Mouse (Mus musculus) forebrain, embryonic 10.5 days (tissue): ENCODE measurements at regions not wholly inside any gene's neighbourhood (a gene's known extent, or its start where the extent isn't known, plus 50 kb on each side); places are given as distances from the start of the nearest gene placed in this dataset.
"Not testable (repeated sequence)": the region's sequence is repeated elsewhere in the genome, so short reads cannot be mapped to it uniquely, and the experiment has no call there.

Source experiments
- DNase-seq: peaks from one replicate; pipeline ENCODE4 v3.0.0-alpha.2; 2017; ENCODE audit warnings: low spot score; ENCODE audit errors: extremely low spot score
- H3K27ac ChIP-seq: fragments of 300-500 bp; sonication (generic); 2 replicates; pipeline ENCODE4 v1.5.1; 2016; ENCODE audit warnings: mild to moderate bottlenecking
- H3K27me3 ChIP-seq: fragments of 300-500 bp; sonication (generic); 2 replicates; pipeline ENCODE4 v1.6.1; 2016; ENCODE audit warnings: mild to moderate bottlenecking; ENCODE audit not compliant: poor library complexity, severe bottlenecking
- H3K36me3 ChIP-seq: fragments of 300-500 bp; sonication (generic); replicated peaks from 2 replicates; pipeline ENCODE4 v1.6.1; 2016; ENCODE audit warnings: mild to moderate bottlenecking, moderate library complexity
- H3K4me1 ChIP-seq: fragments of 300-500 bp; sonication (generic); 2 replicates; pipeline ENCODE4 v1.6.1; 2016
- H3K4me3 ChIP-seq: fragments of 300-500 bp; sonication (generic); 2 replicates; pipeline ENCODE4 v1.5.1; 2016; ENCODE audit warnings: mild to moderate bottlenecking, moderate library complexity
- H3K9me3 ChIP-seq: fragments of 300-500 bp; sonication (generic); 2 replicates; pipeline ENCODE4 v1.6.1; 2016; ENCODE audit warnings: mild to moderate bottlenecking, moderate library complexity
- WGBS: fragments of 180-500 bp; shearing (Covaris S2); methylation state at CpG from one replicate; pipeline ENCODE4 v1.1.7; 2016; 5-methylcytosine and 5-hydroxymethylcytosine counted together

GRCm38 (mm10) chr13:26865930-26866555, 96.1 kb upstream of the Hdgfl1 start:
- no peak for DNase-seq
- Histone ChIP-seq H3K9me3 (no peaks in the 10 kb centered on the region), H3K4me3 (no peak overlapping the region), H3K27ac (no peak overlapping the region), H3K36me3 (no peaks in the 10 kb centered on the region), H3K27me3 (no peaks in the 10 kb centered on the region), H3K4me1 (peaks cover 9% of the 10 kb centered on the region)
- WGBS: 69% methylated on average over 4 of the region's 4 CpGs

GRCm38 (mm10) chr13:26867794-26868193, 97.8 kb upstream of the Hdgfl1 start:
- WGBS: 78% methylated on average over 3 of the region's 3 CpGs
- no peaks in the 10 kb centered on the region for H3K27me3 ChIP-seq
- no peak overlapping the region for H3K4me3 ChIP-seq
- H3K27ac ChIP-seq: no peak overlapping the region
- no peak for DNase-seq
- no peaks in the 10 kb centered on the region for H3K9me3 ChIP-seq
- no peaks in the 10 kb centered on the region for H3K36me3 ChIP-seq
- H3K4me1 ChIP-seq: peaks cover 9% of the 10 kb centered on the region

- 80% methylated on average over 7 of the region's 7 CpGs for whole genome bisulfite sequencing
- no peaks in the 10 kb centered on the region; the same call in 1 of the 2 replicates for H3K9me3 ChIP-seq
- H3K36me3 ChIP-seq: no peaks in the 10 kb centered on the region
- DNase-seq: no peak
- no peak overlapping the region for H3K27ac ChIP-seq
- no peak overlapping the region for H3K4me3 ChIP-seq
- H3K4me1 ChIP-seq: no peaks in the 10 kb centered on the region; the same call in 1 of the 2 replicates
- no peaks in the 10 kb centered on the region for H3K27me3 ChIP-seq
These were observed 140.9 kb upstream of the Prl start for GRCm38 (mm10) chr13:26916477-26916876.

GRCm38 (mm10) chr13:26932695-26933438, 124.5 kb upstream of the Prl start:
- peak; percentile 61 for DNase-seq
- Histone ChIP-seq H3K27ac (peak overlapping the region; percentile 62), H3K36me3 (no peaks in the 10 kb centered on the region), H3K27me3 (no peaks in the 10 kb centered on the region), H3K9me3 (no peaks in the 10 kb centered on the region), H3K4me3 (no peak overlapping the region), H3K4me1 (peaks cover 39% of the 10 kb centered on the region)
- WGBS: 3% methylated on average over 4 of the region's 4 CpGs

GRCm38 (mm10) chr13:26933838-26934237, 123.5 kb upstream of the Prl start:
- WGBS: 48% methylated on average over 5 of the region's 5 CpGs
- no peak for DNase-seq
- Histone ChIP-seq H3K36me3 (no peaks in the 10 kb centered on the region), H3K27ac (peak overlapping the region; percentile 70), H3K27me3 (no peaks in the 10 kb centered on the region), H3K9me3 (no peaks in the 10 kb centered on the region), H3K4me1 (peaks cover 39% of the 10 kb centered on the region), H3K4me3 (no peak overlapping the region)

GRCm38 (mm10) chr13:26940436-26940835, 116.9 kb upstream of the Prl start:
- H3K4me3 ChIP-seq: no peak overlapping the region
- no peaks in the 10 kb centered on the region for H3K36me3 ChIP-seq
- H3K27ac ChIP-seq: no peak overlapping the region
- no peaks in the 10 kb centered on the region for H3K4me1 ChIP-seq
- no peaks in the 10 kb centered on the region for H3K9me3 ChIP-seq
- H3K27me3 ChIP-seq: no peaks in the 10 kb centered on the region
- no peak for DNase-seq

- Histone ChIP-seq H3K4me1 (no peaks in the 10 kb centered on the region), H3K27ac (no peak overlapping the region), H3K27me3 (no peaks in the 10 kb centered on the region), H3K9me3 (no peaks in the 10 kb centered on the region), H3K36me3 (no peaks in the 10 kb centered on the region), H3K4me3 (no peak overlapping the region)
- no peak for DNase-seq
- WGBS: 89% methylated on average over 3 of the region's 3 CpGs
These were observed 112.9 kb upstream of the Prl start for GRCm38 (mm10) chr13:26944487-26944886.

- H3K27me3 ChIP-seq: no peaks in the 10 kb centered on the region
- no peak overlapping the region for H3K4me3 ChIP-seq
- H3K9me3 ChIP-seq: no peaks in the 10 kb centered on the region
- WGBS: 92% methylated on average over 2 of the region's 2 CpGs
- no peak overlapping the region for H3K27ac ChIP-seq
- no peaks in the 10 kb centered on the region for H3K4me1 ChIP-seq
- H3K36me3 ChIP-seq: no peaks in the 10 kb centered on the region
- DNase-seq: no peak
These were observed 105.9 kb upstream of the Prl start for GRCm38 (mm10) chr13:26951461-26951860.

- Histone ChIP-seq H3K27ac (no peak overlapping the region), H3K4me3 (no peak overlapping the region), H3K4me1 (no peaks in the 10 kb centered on the region), H3K27me3 (no peaks in the 10 kb centered on the region), H3K36me3 (no peaks in the 10 kb centered on the region), H3K9me3 (no peaks in the 10 kb centered on the region)
- 94% methylated on average over 2 of the region's 2 CpGs for whole genome bisulfite sequencing
- no peak for DNase-seq
These were observed 103.5 kb upstream of the Prl start for GRCm38 (mm10) chr13:26953834-26954233.

- Histone ChIP-seq H3K4me3 (no peak overlapping the region), H3K27me3 (no peaks in the 10 kb centered on the region), H3K4me1 (no peaks in the 10 kb centered on the region), H3K36me3 (no peaks in the 10 kb centered on the region), H3K27ac (no peak overlapping the region), H3K9me3 (no peaks in the 10 kb centered on the region)
- WGBS: 87% methylated on average over 4 of the region's 4 CpGs
- DNase-seq: no peak
These were observed 97.8 kb upstream of the Prl start for GRCm38 (mm10) chr13:26959534-26960100.

GRCm38 (mm10) chr13:26960531-26960930, 96.8 kb upstream of the Prl start:
- not testable (repeated sequence) for DNase-seq, H3K27me3 ChIP-seq, H3K4me1 ChIP-seq, H3K36me3 ChIP-seq, H3K27ac ChIP-seq, H3K9me3 ChIP-seq, H3K4me3 ChIP-seq

GRCm38 (mm10) chr13:26976024-26976423, 81.3 kb upstream of the Prl start:
- Histone ChIP-seq H3K27me3 (no peaks in the 10 kb centered on the region), H3K4me1 (no peaks in the 10 kb centered on the region), H3K4me3 (no peak overlapping the region), H3K9me3 (no peaks in the 10 kb centered on the region), H3K36me3 (no peaks in the 10 kb centered on the region), H3K27ac (no peak overlapping the region)
- no peak for DNase-seq
- WGBS: 93% methylated on average over 1 of the region's 1 CpGs

GRCm38 (mm10) chr13:26980475-26980874, 76.9 kb upstream of the Prl start:
- Histone ChIP-seq H3K4me3 (no peak overlapping the region), H3K36me3 (no peaks in the 10 kb centered on the region), H3K4me1 (no peaks in the 10 kb centered on the region), H3K9me3 (no peaks in the 10 kb centered on the region), H3K27ac (no peak overlapping the region), H3K27me3 (no peaks in the 10 kb centered on the region)
- no peak for DNase-seq
- WGBS: 91% methylated on average over 1 of the region's 1 CpGs
